Mouse (Mus musculus): Measurements from ENCODE around the gene Rybp. TPM values are rescaled to one million over a fixed set of nuclear protein-coding genes. Genes with fewer than 3 reads are reported as not detected.
A peak's percentile ranks its signal among the peaks of the same experiment; 100 is the strongest.

Rybp gene
- polyA plus RNA-seq, 1 experiment from 2014 or later: 25.3 TPM

GRCm38 (mm10) chr6:100206741-100207275, 80.5 kb downstream of the Rybp start:
- Histone ChIP-seq H3K27me3 (ENCODE audit: control insufficient read depth, insufficient read depth, low read depth, low read length) (peaks cover 6% of the 10 kb centered on the region; the same call in 1 of the 2 replicates), H3K9ac (ENCODE audit: low read depth, low read length) (peak overlapping the region; percentile 23; the same call in 1 of the 2 replicates), H3K36me3 (ENCODE audit: control insufficient read depth, insufficient read depth, low read length) (no peaks in the 10 kb centered on the region), H3K4me1 (ENCODE audit: control insufficient read depth, insufficient read depth, low read length) (peaks cover 14% of the 10 kb centered on the region), H3K4me2 (ENCODE audit: low read length) (peak overlapping the region; percentile 39), H3K27ac (ENCODE audit: low read length) (peak overlapping the region; percentile 15; the same call in 1 of the 2 replicates), H3K4me3 (ENCODE audit: low read depth, low read length) (no peak overlapping the region), H3K9me3 (replicated peaks; ENCODE audit: control insufficient read depth, low read length, poor library complexity, severe bottlenecking) (no peaks in the 10 kb centered on the region)
- peak; percentile 70 for ATAC-seq
- 2% methylated on average over 14 of the region's 14 CpGs for WGBS

- no peak overlapping the region for H3K4me2 ChIP-seq (ENCODE audit: low read length)
- peaks cover 6% of the 10 kb centered on the region; the same call in 1 of the 2 replicates for H3K27me3 ChIP-seq (ENCODE audit: control insufficient read depth, insufficient read depth, low read depth, low read length)
- H3K9ac ChIP-seq (ENCODE audit: low read depth, low read length): no peak overlapping the region
- H3K9me3 ChIP-seq (replicated peaks; ENCODE audit: control insufficient read depth, low read length, poor library complexity, severe bottlenecking): no peaks in the 10 kb centered on the region
- H3K4me1 ChIP-seq (ENCODE audit: control insufficient read depth, insufficient read depth, low read length): peaks cover 14% of the 10 kb centered on the region
- no peak overlapping the region for H3K4me3 ChIP-seq (ENCODE audit: low read depth, low read length)
- 0 out of 2 replicates have a peak overlapping the region, but pooled peaks have one; percentile 12 for H3K27ac ChIP-seq (ENCODE audit: low read length)
- no peaks in the 10 kb centered on the region for H3K36me3 ChIP-seq (ENCODE audit: control insufficient read depth, insufficient read depth, low read length)
- ATAC-seq: no peak
- WGBS: 58% methylated on average over 1 of the region's 1 CpGs
These were observed 81.0 kb downstream of the Rybp start for GRCm38 (mm10) chr6:100206261-100206660.

- WGBS: 56% methylated on average over 7 of the region's 7 CpGs
These were observed 82.8 kb downstream of the Rybp start for GRCm38 (mm10) chr6:100204436-100204835.

GRCm38 (mm10) chr6:100203492-100203891, 83.8 kb downstream of the Rybp start:
- no peaks in the 10 kb centered on the region for H3K36me3 ChIP-seq (ENCODE audit: control insufficient read depth, insufficient read depth, low read length)

More at GRCm38 (mm10) chr6:100204436-100204835, 82.8 kb downstream of the Rybp start:
- no peak for ATAC-seq
- no peaks in the 10 kb centered on the region for H3K36me3 ChIP-seq (ENCODE audit: control insufficient read depth, insufficient read depth, low read length)
- no peaks in the 10 kb centered on the region for H3K9me3 ChIP-seq (replicated peaks; ENCODE audit: control insufficient read depth, low read length, poor library complexity, severe bottlenecking)
- no peak overlapping the region for H3K9ac ChIP-seq (ENCODE audit: low read depth, low read length)
- peaks cover 2% of the 10 kb centered on the region; the same call in 1 of the 2 replicates for H3K27me3 ChIP-seq (ENCODE audit: control insufficient read depth, insufficient read depth, low read depth, low read length)
- H3K27ac ChIP-seq (ENCODE audit: low read length): no peak overlapping the region
- no peak overlapping the region for H3K4me3 ChIP-seq (ENCODE audit: low read depth, low read length)
- peaks cover 14% of the 10 kb centered on the region for H3K4me1 ChIP-seq (ENCODE audit: control insufficient read depth, insufficient read depth, low read length)
- no peak overlapping the region for H3K4me2 ChIP-seq (ENCODE audit: low read length)

GRCm38 (mm10) chr6:100202091-100202490, 85.2 kb downstream of the Rybp start:
- ATAC-seq: no peak
- H3K27me3 ChIP-seq (ENCODE audit: control insufficient read depth, insufficient read depth, low read depth, low read length): no peaks in the 10 kb centered on the region
- no peak overlapping the region for H3K27ac ChIP-seq (ENCODE audit: low read length)
- no peaks in the 10 kb centered on the region for H3K36me3 ChIP-seq (ENCODE audit: control insufficient read depth, insufficient read depth, low read length)
- H3K4me2 ChIP-seq (ENCODE audit: low read length): no peak overlapping the region
- no peaks in the 10 kb centered on the region for H3K9me3 ChIP-seq (replicated peaks; ENCODE audit: control insufficient read depth, low read length, poor library complexity, severe bottlenecking)
- H3K9ac ChIP-seq (ENCODE audit: low read depth, low read length): no peak overlapping the region
- no peak overlapping the region for H3K4me3 ChIP-seq (ENCODE audit: low read depth, low read length)
- H3K4me1 ChIP-seq (ENCODE audit: control insufficient read depth, insufficient read depth, low read length): peaks cover 9% of the 10 kb centered on the region
- WGBS: 69% methylated on average over 1 of the region's 1 CpGs

More at GRCm38 (mm10) chr6:100203492-100203891, 83.8 kb downstream of the Rybp start:
- H3K4me2 ChIP-seq (ENCODE audit: low read length): no peak overlapping the region
- H3K9me3 ChIP-seq (replicated peaks; ENCODE audit: control insufficient read depth, low read length, poor library complexity, severe bottlenecking): no peaks in the 10 kb centered on the region
- 28% methylated on average over 3 of the region's 3 CpGs for WGBS
- H3K4me3 ChIP-seq (ENCODE audit: low read depth, low read length): no peak overlapping the region
- H3K9ac ChIP-seq (ENCODE audit: low read depth, low read length): no peak overlapping the region
- no peak for ATAC-seq
- H3K27me3 ChIP-seq (ENCODE audit: control insufficient read depth, insufficient read depth, low read depth, low read length): no peaks in the 10 kb centered on the region
- peaks cover 14% of the 10 kb centered on the region for H3K4me1 ChIP-seq (ENCODE audit: control insufficient read depth, insufficient read depth, low read length)
- H3K27ac ChIP-seq (ENCODE audit: low read length): no peak overlapping the region

GRCm38 (mm10) chr6:100197102-100197501, 90.2 kb downstream of the Rybp start:
- H3K4me1 ChIP-seq (ENCODE audit: control insufficient read depth, insufficient read depth, low read length): peaks cover 3% of the 10 kb centered on the region; the same call in 1 of the 2 replicates
- no peak overlapping the region for H3K4me3 ChIP-seq (ENCODE audit: low read depth, low read length)
- H3K27me3 ChIP-seq (ENCODE audit: control insufficient read depth, insufficient read depth, low read depth, low read length): no peaks in the 10 kb centered on the region
- 59% methylated on average over 5 of the region's 5 CpGs for WGBS
- H3K9ac ChIP-seq (ENCODE audit: low read depth, low read length): no peak overlapping the region
- no peaks in the 10 kb centered on the region for H3K36me3 ChIP-seq (ENCODE audit: control insufficient read depth, insufficient read depth, low read length)
- H3K4me2 ChIP-seq (ENCODE audit: low read length): no peak overlapping the region
- no peak for ATAC-seq
- H3K9me3 ChIP-seq (replicated peaks; ENCODE audit: control insufficient read depth, low read length, poor library complexity, severe bottlenecking): no peaks in the 10 kb centered on the region
- H3K27ac ChIP-seq (ENCODE audit: low read length): no peak overlapping the region

GRCm38 (mm10) chr6:100195870-100196409, 91.3 kb downstream of the Rybp start:
- peak; percentile 40 for ATAC-seq
- Histone ChIP-seq H3K9ac (ENCODE audit: low read depth, low read length) (no peak overlapping the region), H3K27me3 (ENCODE audit: control insufficient read depth, insufficient read depth, low read depth, low read length) (no peaks in the 10 kb centered on the region), H3K4me1 (ENCODE audit: control insufficient read depth, insufficient read depth, low read length) (peaks cover 3% of the 10 kb centered on the region; the same call in 1 of the 2 replicates), H3K4me3 (ENCODE audit: low read depth, low read length) (no peak overlapping the region), H3K27ac (ENCODE audit: low read length) (no peak overlapping the region), H3K36me3 (ENCODE audit: control insufficient read depth, insufficient read depth, low read length) (no peaks in the 10 kb centered on the region), H3K4me2 (ENCODE audit: low read length) (no peak overlapping the region), H3K9me3 (replicated peaks; ENCODE audit: control insufficient read depth, low read length, poor library complexity, severe bottlenecking) (no peaks in the 10 kb centered on the region)
- 13% methylated on average over 7 of the region's 7 CpGs for WGBS

- Histone ChIP-seq H3K27ac (ENCODE audit: low read length) (no peak overlapping the region), H3K27me3 (ENCODE audit: control insufficient read depth, insufficient read depth, low read depth, low read length) (no peaks in the 10 kb centered on the region), H3K9ac (ENCODE audit: low read depth, low read length) (no peak overlapping the region), H3K4me1 (ENCODE audit: control insufficient read depth, insufficient read depth, low read length) (peaks cover 3% of the 10 kb centered on the region; the same call in 1 of the 2 replicates), H3K9me3 (replicated peaks; ENCODE audit: control insufficient read depth, low read length, poor library complexity, severe bottlenecking) (no peaks in the 10 kb centered on the region), H3K4me3 (ENCODE audit: low read depth, low read length) (no peak overlapping the region), H3K36me3 (ENCODE audit: control insufficient read depth, insufficient read depth, low read length) (no peaks in the 10 kb centered on the region), H3K4me2 (ENCODE audit: low read length) (no peak overlapping the region)
- WGBS: 75% methylated on average over 5 of the region's 5 CpGs
- no peak for ATAC-seq
These were observed 92.2 kb downstream of the Rybp start for GRCm38 (mm10) chr6:100195091-100195490.

- no peaks in the 10 kb centered on the region for H3K27me3 ChIP-seq (ENCODE audit: control insufficient read depth, insufficient read depth, low read depth, low read length)
- WGBS: 80% methylated on average over 7 of the region's 7 CpGs
- H3K4me2 ChIP-seq (ENCODE audit: low read length): no peak overlapping the region
These were observed 93.5 kb downstream of the Rybp start for GRCm38 (mm10) chr6:100193760-100194159.

More at GRCm38 (mm10) chr6:100193760-100194159, 93.5 kb downstream of the Rybp start:
- peaks cover 3% of the 10 kb centered on the region; the same call in 1 of the 2 replicates for H3K4me1 ChIP-seq (ENCODE audit: control insufficient read depth, insufficient read depth, low read length)
- H3K27ac ChIP-seq (ENCODE audit: low read length): no peak overlapping the region
- no peaks in the 10 kb centered on the region for H3K9me3 ChIP-seq (replicated peaks; ENCODE audit: control insufficient read depth, low read length, poor library complexity, severe bottlenecking)
- no peak overlapping the region for H3K9ac ChIP-seq (ENCODE audit: low read depth, low read length)
- ATAC-seq: no peak
- H3K4me3 ChIP-seq (ENCODE audit: low read depth, low read length): no peak overlapping the region
- H3K36me3 ChIP-seq (ENCODE audit: control insufficient read depth, insufficient read depth, low read length): no peaks in the 10 kb centered on the region
